Mouse (Mus musculus) midbrain, embryonic 15.5 days (tissue): ENCODE data around the gene Tbc1d8. TPM values are rescaled to one million over a fixed set of nuclear protein-coding genes. Genes with fewer than 3 reads are reported as not detected.

Source experiments
- ATAC-seq: fragments of 200-750 bp; cut with Nextera tagmentation; replicated peaks from 2 replicates; pipeline ENCODE4 v1.8.0; 2017; ENCODE audit warnings: moderate TSS enrichment
- H3K27ac ChIP-seq: fragments of 300-500 bp; sonication (generic); 2 replicates; pipeline ENCODE4 v1.5.1; 2015; ENCODE audit warnings: mild to moderate bottlenecking, inconsistent platforms
- H3K27me3 ChIP-seq: fragments of 300-500 bp; sonication (generic); replicated peaks from 2 replicates; pipeline ENCODE4 v1.6.1; 2015; ENCODE audit warnings: inconsistent platforms
- H3K36me3 ChIP-seq: fragments of 300-500 bp; sonication (generic); replicated peaks from 2 replicates; pipeline ENCODE4 v1.6.1; 2015; ENCODE audit warnings: inconsistent platforms
- H3K4me1 ChIP-seq: fragments of 300-500 bp; sonication (generic); 2 replicates; pipeline ENCODE4 v1.6.1; 2015; ENCODE audit warnings: inconsistent platforms
- H3K4me2 ChIP-seq: fragments of 300-500 bp; sonication (generic); 2 replicates; pipeline ENCODE4 v1.6.1; 2015; ENCODE audit warnings: inconsistent platforms, mild to moderate bottlenecking, moderate library complexity
- H3K4me3 ChIP-seq: fragments of 300-500 bp; sonication (generic); 2 replicates; pipeline ENCODE4 v1.5.1; 2015; ENCODE audit warnings: mild to moderate bottlenecking, inconsistent platforms
- H3K9ac ChIP-seq: fragments of 300-500 bp; sonication (generic); 2 replicates; pipeline ENCODE4 v1.6.1; 2015; ENCODE audit warnings: mild to moderate bottlenecking, inconsistent platforms
- H3K9me3 ChIP-seq: fragments of 300-500 bp; sonication (generic); 2 replicates; pipeline ENCODE4 v1.6.1; 2016; ENCODE audit warnings: inconsistent platforms
- WGBS: fragments of 180-500 bp; shearing (Covaris S2); methylation state at CpG from one replicate; pipeline ENCODE4 v1.1.7; 2015; ENCODE audit warnings: mixed read lengths; 5-methylcytosine and 5-hydroxymethylcytosine counted together
- polyA plus RNA-seq: library from polyadenylated mRNA; unstranded; fragments of >200 nt; fragmentation: Nextera tagmentation; extraction: Ambion mirVana; gene quantifications from 2 replicates; pipeline ENCODE4 v1.2.1, GENCODE M21; 2015

Tbc1d8 gene
- polyA plus RNA-seq, 1 experiment from 2014 or later, result 11.0 TPM

GRCm38 (mm10) chr1:39454108-39454782, 24.3 kb downstream of the Tbc1d8 start:
- Histone ChIP-seq H3K4me1 (peaks cover 4% of the 10 kb centered on the region), H3K27me3 (no peaks in the 10 kb centered on the region), H3K4me3 (no peak overlapping the region), H3K9ac (no peak overlapping the region), H3K9me3 (no peaks in the 10 kb centered on the region), H3K27ac (no peak overlapping the region), H3K36me3 (no peaks in the 10 kb centered on the region), H3K4me2 (no peak overlapping the region)
- WGBS, result 90% methylated on average over 9 of the region's 9 CpGs
- no peak for ATAC-seq

- no peak for ATAC-seq
- WGBS, result 84% methylated on average over 4 of the region's 4 CpGs
- H3K4me1 ChIP-seq, result peaks cover 4% of the 10 kb centered on the region
- H3K27me3 ChIP-seq, result no peaks in the 10 kb centered on the region
- no peak overlapping the region for H3K9ac ChIP-seq
- no peak overlapping the region for H3K4me3 ChIP-seq
- H3K4me2 ChIP-seq, result no peak overlapping the region
- H3K9me3 ChIP-seq, result no peaks in the 10 kb centered on the region
- H3K27ac ChIP-seq, result no peak overlapping the region
- no peaks in the 10 kb centered on the region for H3K36me3 ChIP-seq
Measured at GRCm38 (mm10) chr1:39452203-39452602, 26.4 kb downstream of the Tbc1d8 start.

GRCm38 (mm10) chr1:39450069-39450728, 28.4 kb downstream of the Tbc1d8 start:
- Histone ChIP-seq H3K9me3 (no peaks in the 10 kb centered on the region), H3K36me3 (no peaks in the 10 kb centered on the region), H3K27me3 (no peaks in the 10 kb centered on the region), H3K4me2 (no peak overlapping the region), H3K27ac (no peak overlapping the region), H3K4me3 (no peak overlapping the region), H3K9ac (no peak overlapping the region), H3K4me1 (peaks cover 13% of the 10 kb centered on the region)
- 55% methylated on average over 6 of the region's 6 CpGs for WGBS
- ATAC-seq, result 0 out of 2 replicates have a peak, but pooled peaks have one; percentile 19

- no peak for ATAC-seq
- Histone ChIP-seq H3K36me3 (no peaks in the 10 kb centered on the region), H3K4me3 (no peak overlapping the region), H3K4me2 (no peak overlapping the region), H3K27me3 (no peaks in the 10 kb centered on the region), H3K9ac (no peak overlapping the region), H3K4me1 (peaks cover 13% of the 10 kb centered on the region), H3K27ac (no peak overlapping the region), H3K9me3 (no peaks in the 10 kb centered on the region)
- WGBS, result 87% methylated on average over 12 of the region's 12 CpGs
Measured at GRCm38 (mm10) chr1:39449251-39449790, 29.2 kb downstream of the Tbc1d8 start.

GRCm38 (mm10) chr1:39448819-39449218, 29.7 kb downstream of the Tbc1d8 start:
- H3K9me3 ChIP-seq, result no peaks in the 10 kb centered on the region
- H3K27ac ChIP-seq, result no peak overlapping the region
- 98% methylated on average over 5 of the region's 5 CpGs for WGBS
- H3K9ac ChIP-seq, result no peak overlapping the region
- no peaks in the 10 kb centered on the region for H3K27me3 ChIP-seq
- peaks cover 13% of the 10 kb centered on the region for H3K4me1 ChIP-seq
- no peak for ATAC-seq
- H3K4me2 ChIP-seq, result no peak overlapping the region
- H3K36me3 ChIP-seq, result no peaks in the 10 kb centered on the region
- H3K4me3 ChIP-seq, result no peak overlapping the region

GRCm38 (mm10) chr1:39448238-39448637, 30.3 kb downstream of the Tbc1d8 start:
- Histone ChIP-seq H3K36me3 (no peaks in the 10 kb centered on the region), H3K4me2 (no peak overlapping the region), H3K9ac (no peak overlapping the region), H3K9me3 (no peaks in the 10 kb centered on the region), H3K4me3 (no peak overlapping the region), H3K27ac (no peak overlapping the region), H3K27me3 (no peaks in the 10 kb centered on the region), H3K4me1 (peaks cover 19% of the 10 kb centered on the region)
- no peak for ATAC-seq
- 87% methylated on average over 5 of the region's 5 CpGs for WGBS

GRCm38 (mm10) chr1:39446178-39446577, 32.4 kb downstream of the Tbc1d8 start:
- no peak overlapping the region for H3K9ac ChIP-seq
- H3K9me3 ChIP-seq, result no peaks in the 10 kb centered on the region
- no peak overlapping the region for H3K4me2 ChIP-seq
- H3K27ac ChIP-seq, result no peak overlapping the region
- no peaks in the 10 kb centered on the region for H3K36me3 ChIP-seq
- no peaks in the 10 kb centered on the region for H3K27me3 ChIP-seq
- 40% methylated on average over 5 of the region's 5 CpGs for WGBS
- H3K4me1 ChIP-seq, result peaks cover 23% of the 10 kb centered on the region
- no peak overlapping the region for H3K4me3 ChIP-seq
- no peak for ATAC-seq

GRCm38 (mm10) chr1:39445303-39446050, 33.1 kb downstream of the Tbc1d8 start:
- no peak overlapping the region for H3K4me3 ChIP-seq
- H3K27me3 ChIP-seq, result no peaks in the 10 kb centered on the region
- WGBS, result 84% methylated on average over 20 of the region's 20 CpGs
- H3K9me3 ChIP-seq, result no peaks in the 10 kb centered on the region
- H3K9ac ChIP-seq, result no peak overlapping the region
- H3K27ac ChIP-seq, result no peak overlapping the region
- no peaks in the 10 kb centered on the region for H3K36me3 ChIP-seq
- peaks cover 23% of the 10 kb centered on the region for H3K4me1 ChIP-seq
- no peak overlapping the region for H3K4me2 ChIP-seq
- ATAC-seq, result no peak

- no peaks in the 10 kb centered on the region for H3K9me3 ChIP-seq
- no peak overlapping the region for H3K4me2 ChIP-seq
- H3K4me1 ChIP-seq, result peaks cover 31% of the 10 kb centered on the region
- H3K27me3 ChIP-seq, result no peaks in the 10 kb centered on the region
- no peak overlapping the region for H3K4me3 ChIP-seq
- WGBS, result 58% methylated on average over 8 of the region's 8 CpGs
- no peak overlapping the region for H3K9ac ChIP-seq
- 0 out of 2 replicates have a peak overlapping the region, but pooled peaks have one; percentile 23 for H3K27ac ChIP-seq
- ATAC-seq, result no peak
- H3K36me3 ChIP-seq, result no peaks in the 10 kb centered on the region
Measured at GRCm38 (mm10) chr1:39443764-39444163, 34.8 kb downstream of the Tbc1d8 start.

- H3K4me1 ChIP-seq, result peaks cover 31% of the 10 kb centered on the region
- 73% methylated on average over 6 of the region's 6 CpGs for WGBS
Measured at GRCm38 (mm10) chr1:39441686-39442085, 36.9 kb downstream of the Tbc1d8 start.

GRCm38 (mm10) chr1:39439661-39440548, 38.6 kb downstream of the Tbc1d8 start:
- Histone ChIP-seq H3K4me2 (no peak overlapping the region), H3K27ac (no peak overlapping the region), H3K4me3 (no peak overlapping the region), H3K27me3 (no peaks in the 10 kb centered on the region), H3K4me1 (peaks cover 23% of the 10 kb centered on the region), H3K9ac (no peak overlapping the region), H3K36me3 (no peaks in the 10 kb centered on the region), H3K9me3 (no peaks in the 10 kb centered on the region)
- WGBS, result 74% methylated on average over 12 of the region's 12 CpGs
- ATAC-seq, result peak; percentile 82

More at GRCm38 (mm10) chr1:39441686-39442085, 36.9 kb downstream of the Tbc1d8 start:
- no peak overlapping the region for H3K9ac ChIP-seq
- H3K4me2 ChIP-seq, result no peak overlapping the region
- H3K27ac ChIP-seq, result no peak overlapping the region
- H3K36me3 ChIP-seq, result no peaks in the 10 kb centered on the region
- no peak overlapping the region for H3K4me3 ChIP-seq
- no peaks in the 10 kb centered on the region for H3K27me3 ChIP-seq
- no peaks in the 10 kb centered on the region for H3K9me3 ChIP-seq
- ATAC-seq, result no peak
